Mouse (Mus musculus) C2C12 (cell line): ENCODE results near the gene Gprc5d.

Source experiments
- CEBPB ChIP-seq: IDR thresholded peaks from one replicate; pipeline ENCODE4 v1.6.1; 2011; ENCODE audit warnings: low read depth, mild to moderate bottlenecking, control low read depth, moderate library complexity
- CTCF ChIP-seq: IDR thresholded peaks from one replicate; pipeline ENCODE4 v1.5.1; 2011; ENCODE audit not compliant: control insufficient read depth, insufficient read depth, insufficient read length
- MAX ChIP-seq: IDR thresholded peaks from one replicate; pipeline ENCODE4 v1.6.1; 2011; ENCODE audit warnings: mild to moderate bottlenecking, control low read depth

DNA sequence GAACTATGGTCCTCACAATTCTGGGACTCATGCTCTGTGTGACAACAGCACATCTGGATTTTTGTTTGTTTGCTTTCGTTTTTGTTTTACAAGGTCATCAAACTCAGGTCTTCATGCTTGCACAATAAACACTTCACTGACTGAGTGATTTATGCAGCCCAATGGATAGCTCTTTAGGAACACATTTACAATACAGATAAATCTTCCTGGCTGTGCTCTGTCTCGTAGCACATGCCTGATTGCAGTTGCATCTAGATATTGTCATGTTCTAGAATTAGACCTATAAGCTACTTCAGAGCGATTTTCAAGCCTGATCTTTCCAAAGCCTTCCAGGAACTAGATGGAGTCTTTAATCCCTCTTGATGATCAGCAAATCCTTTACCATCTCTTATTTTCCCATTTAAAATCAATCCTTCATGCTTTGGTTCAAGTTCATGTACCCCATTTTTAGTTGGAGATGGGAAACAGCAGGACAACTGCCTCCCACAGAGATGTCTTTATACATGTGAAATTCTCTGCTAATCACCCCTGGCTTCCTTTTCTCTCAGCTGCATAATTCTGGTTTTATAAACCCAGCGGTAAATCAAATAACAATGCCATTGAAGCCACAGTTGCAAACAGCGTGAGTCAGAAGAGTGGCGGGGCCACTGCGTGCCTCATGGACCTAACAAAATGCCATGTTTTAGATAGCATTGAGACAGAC, 5.5 kb downstream of the Gprc5d start:
- TF ChIP-seq MAX (no peak), CEBPB (no peak), CTCF (no peak)
